Mouse (Mus musculus) yolk sac, embryonic 10.5 days (tissue): ENCODE results near the gene Dip2c.

ENCODE experiments used
- DNase-seq: peaks from one replicate; pipeline ENCODE4 v3.0.0-alpha.2; 2017; ENCODE audit warnings: low spot score

Gene Dip2c

GRCm38 (mm10) chr13:9276322-9276855, at the start of gene Dip2c:
TSS of gene Dip2c (plus strand) at chr13:9276528.
- DNase-seq: peak; percentile 85

- DNase-seq: no peak
Observed at GRCm38 (mm10) chr13:9227078-9227477, 49.2 kb upstream of the Dip2c start.

GRCm38 (mm10) chr13:9237495-9237894, 38.8 kb upstream of the Dip2c start:
- DNase-seq: no peak

- no peak for DNase-seq
Observed at GRCm38 (mm10) chr13:9239127-9239526, 37.2 kb upstream of the Dip2c start.

GRCm38 (mm10) chr13:9239631-9240236, 36.6 kb upstream of the Dip2c start:
- no peak for DNase-seq

GRCm38 (mm10) chr13:9261748-9262147, 14.6 kb upstream of the Dip2c start:
- no peak for DNase-seq

- no peak for DNase-seq
Observed at GRCm38 (mm10) chr13:9265516-9265915, 10.8 kb upstream of the Dip2c start.

GRCm38 (mm10) chr13:9276856-9277620, 710 bp downstream of the Dip2c start:
- DNase-seq: no peak

GRCm38 (mm10) chr13:9277621-9277960, 1.3 kb downstream of the Dip2c start:
- DNase-seq: no peak

- DNase-seq: no peak
Observed at GRCm38 (mm10) chr13:9278636-9279035, 2.3 kb downstream of the Dip2c start.

GRCm38 (mm10) chr13:9283050-9283449, 6.7 kb downstream of the Dip2c start:
- DNase-seq: no peak

- DNase-seq: no peak
Observed at GRCm38 (mm10) chr13:9289916-9290315, 13.6 kb downstream of the Dip2c start.

- no peak for DNase-seq
Observed at GRCm38 (mm10) chr13:9296285-9296684, 20.0 kb downstream of the Dip2c start.

- no peak for DNase-seq
Observed at GRCm38 (mm10) chr13:9297266-9297665, 20.9 kb downstream of the Dip2c start.

- DNase-seq: no peak
Observed at GRCm38 (mm10) chr13:9297689-9298088, 21.4 kb downstream of the Dip2c start.

- no peak for DNase-seq
Observed at GRCm38 (mm10) chr13:9299657-9300056, 23.3 kb downstream of the Dip2c start.

- DNase-seq: no peak
Observed at GRCm38 (mm10) chr13:9308863-9309262, 32.5 kb downstream of the Dip2c start.

GRCm38 (mm10) chr13:9310806-9311205, 34.5 kb downstream of the Dip2c start:
- no peak for DNase-seq

- DNase-seq: no peak
Observed at GRCm38 (mm10) chr13:9312916-9313315, 36.6 kb downstream of the Dip2c start.

GRCm38 (mm10) chr13:9314099-9314712, 37.9 kb downstream of the Dip2c start:
- DNase-seq: no peak

- DNase-seq: no peak
Observed at GRCm38 (mm10) chr13:9314713-9315112, 38.4 kb downstream of the Dip2c start.

- no peak for DNase-seq
Observed at GRCm38 (mm10) chr13:9319745-9320144, 43.4 kb downstream of the Dip2c start.

GRCm38 (mm10) chr13:9325262-9325661, 48.9 kb downstream of the Dip2c start:
- no peak for DNase-seq
